Comparison of ENCODE assay signal across 22 mouse cellular contexts in genomic region chr12:56005321-56005720, GRCm38 (mm10).
DNase-seq lines count a peak whose midpoint lies in the region; ATAC-seq lines count a peak whose summit lies in the region.
"Had no signal": no experiment of that assay in that cellular context is flagged by ENCODE, and none has a peak within 500 bp of the region (broad histone marks: within the 10 kb centered on the region; RNA-seq: fewer than 3 reads in every experiment).

No protein-coding gene starts in this region.

- peak; percentile 51 for ATAC-seq in forebrain, embryonic 12.5 days (ENCODE audit: low FRiP score)
- no peak for ATAC-seq in forebrain, embryonic 15.5 days (replicated peaks)
- ATAC-seq in midbrain, embryonic 11.5 days (ENCODE audit: low FRiP score) = peak; percentile 65
- no peak for ATAC-seq in midbrain, embryonic 16.5 days
- ATAC-seq in hindbrain, embryonic 13.5 days (ENCODE audit: low FRiP score) = no peak
- ATAC-seq in activated CD4-positive, CD25-positive, alpha-beta regulatory T cell, adult 4 months = no peak
- ATAC-seq: CD4-positive, CD25-positive, alpha-beta regulatory T cell, adult 4 months; liver, embryonic 12.5 days had no signal

- no peak overlapping the region for H3K4me2 ChIP-seq in forebrain, embryonic 12.5 days
- H3K4me2 ChIP-seq in forebrain, embryonic 15.5 days (replicated peaks) = no peak overlapping the region
- no peak overlapping the region for H3K4me2 ChIP-seq in midbrain, embryonic 11.5 days
- no peak overlapping the region for H3K4me2 ChIP-seq in midbrain, embryonic 16.5 days (ENCODE audit: low read length)
- no peak overlapping the region for H3K4me2 ChIP-seq in hindbrain, embryonic 13.5 days
- H3K4me2 ChIP-seq: limb, embryonic 13.5 days; liver, embryonic 12.5 days had no signal

- H3K9ac ChIP-seq in forebrain, embryonic 12.5 days = no peak overlapping the region
- H3K9ac ChIP-seq in forebrain, embryonic 15.5 days (replicated peaks) = no peak overlapping the region
- H3K9ac ChIP-seq in midbrain, embryonic 11.5 days (ENCODE audit: low read length) = no peak overlapping the region
- H3K9ac ChIP-seq in midbrain, embryonic 16.5 days (ENCODE audit: low read depth, low read length) = no peak overlapping the region
- no peak overlapping the region for H3K9ac ChIP-seq in hindbrain, embryonic 13.5 days
- H3K9ac ChIP-seq: limb, embryonic 13.5 days; liver, embryonic 12.5 days had no signal

- H3K27me3 ChIP-seq in forebrain, embryonic 12.5 days = peaks cover 63% of the 10 kb centered on the region
- H3K27me3 ChIP-seq in forebrain, embryonic 15.5 days = peaks cover 41% of the 10 kb centered on the region
- H3K27me3 ChIP-seq in midbrain, embryonic 11.5 days (ENCODE audit: control insufficient read depth, insufficient read depth, low read length) = no peaks in the 10 kb centered on the region
- no peaks in the 10 kb centered on the region for H3K27me3 ChIP-seq in midbrain, embryonic 16.5 days (ENCODE audit: control insufficient read depth, insufficient read depth, low read depth, low read length)
- H3K27me3 ChIP-seq in hindbrain, embryonic 13.5 days = no peaks in the 10 kb centered on the region
- H3K27me3 ChIP-seq: limb, embryonic 13.5 days; liver, embryonic 12.5 days had no signal

- H3K4me1 ChIP-seq in forebrain, embryonic 12.5 days = peaks cover 16% of the 10 kb centered on the region
- H3K4me1 ChIP-seq in forebrain, embryonic 15.5 days = peaks cover 14% of the 10 kb centered on the region
- 0 out of 2 replicates have a peak, but pooled peaks cover 2% of the 10 kb centered on the region for H3K4me1 ChIP-seq in midbrain, embryonic 11.5 days (ENCODE audit: control insufficient read depth, insufficient read depth, low read length)
- H3K4me1 ChIP-seq in midbrain, embryonic 16.5 days (ENCODE audit: control insufficient read depth, insufficient read depth, low read length) = peaks cover 11% of the 10 kb centered on the region
- peaks cover 10% of the 10 kb centered on the region for H3K4me1 ChIP-seq in hindbrain, embryonic 13.5 days (replicated peaks)
- H3K4me1 ChIP-seq: limb, embryonic 13.5 days; liver, embryonic 12.5 days had no signal

- DNase-seq in midbrain, embryonic 11.5 days (ENCODE audit: low spot score, missing footprints) = no peak
- peak; percentile 49 for DNase-seq in embryo, embryonic 10.5 days (ENCODE audit: low spot score)
- no peak for DNase-seq in adrenal gland, adult 18-20 months (ENCODE audit: low spot score in 2 of 2)
- DNase-seq: adrenal gland, postnatal 36 days; cerebellum, adult 11 months; cerebellum, adult 9-11 months; gastrocnemius, postnatal 14 days; heart, adult 2 months; kidney, adult 18-20 months; kidney, postnatal 4 days; layer of hippocampus, adult 9-11 months; lung, adult 18-20 months; lung, postnatal 10 days; thymus, postnatal 14 days had no signal

- WGBS in forebrain, embryonic 12.5 days = 5% methylated on average over 6 of the region's 6 CpGs
- 3% methylated on average over 6 of the region's 6 CpGs for WGBS in forebrain, embryonic 15.5 days
- 19% methylated on average over 6 of the region's 6 CpGs for WGBS in midbrain, embryonic 11.5 days
- 11% methylated on average over 6 of the region's 6 CpGs for WGBS in midbrain, embryonic 16.5 days
- 8% methylated on average over 6 of the region's 6 CpGs for WGBS in hindbrain, embryonic 13.5 days

- peak overlapping the region; percentile 59; the same call in 1 of the 2 replicates for H3K27ac ChIP-seq in forebrain, embryonic 12.5 days
- H3K27ac ChIP-seq in forebrain, embryonic 15.5 days (replicated peaks) = no peak overlapping the region
- no peak overlapping the region for H3K27ac ChIP-seq in midbrain, embryonic 11.5 days (ENCODE audit: low read depth, low read length)
- no peak overlapping the region for H3K27ac ChIP-seq in midbrain, embryonic 16.5 days (ENCODE audit: low read length)
- H3K27ac ChIP-seq in hindbrain, embryonic 13.5 days = 0 out of 2 replicates have a peak overlapping the region, but pooled peaks have one; percentile 18
- H3K27ac ChIP-seq: heart, adult 2 months; limb, embryonic 13.5 days; liver, embryonic 12.5 days had no signal

- H3K4me3 ChIP-seq in forebrain, embryonic 12.5 days (replicated peaks) = no peak overlapping the region
- H3K4me3 ChIP-seq in forebrain, embryonic 15.5 days = no peak overlapping the region
- H3K4me3 ChIP-seq in midbrain, embryonic 11.5 days (ENCODE audit: low read depth, low read length) = no peak overlapping the region
- H3K4me3 ChIP-seq in midbrain, embryonic 16.5 days (ENCODE audit: low read depth, low read length) = no peak overlapping the region
- no peak overlapping the region for H3K4me3 ChIP-seq in hindbrain, embryonic 13.5 days
- H3K4me3 ChIP-seq: heart, adult 2 months; limb, embryonic 13.5 days; liver, embryonic 12.5 days had no signal

- no peaks in the 10 kb centered on the region for H3K36me3 ChIP-seq in forebrain, embryonic 12.5 days (replicated peaks)
- H3K36me3 ChIP-seq in forebrain, embryonic 15.5 days = no peaks in the 10 kb centered on the region
- no peaks in the 10 kb centered on the region for H3K36me3 ChIP-seq in midbrain, embryonic 11.5 days (ENCODE audit: control insufficient read depth, insufficient read depth, low read length)
- no peaks in the 10 kb centered on the region for H3K36me3 ChIP-seq in midbrain, embryonic 16.5 days (ENCODE audit: control insufficient read depth, insufficient read depth, low read length)
- H3K36me3 ChIP-seq in hindbrain, embryonic 13.5 days = no peaks in the 10 kb centered on the region
- H3K36me3 ChIP-seq: limb, embryonic 13.5 days; liver, embryonic 12.5 days had no signal

- H3K9me3 ChIP-seq in forebrain, embryonic 12.5 days = no peaks in the 10 kb centered on the region
- H3K9me3 ChIP-seq in forebrain, embryonic 15.5 days = no peaks in the 10 kb centered on the region
- no peaks in the 10 kb centered on the region for H3K9me3 ChIP-seq in midbrain, embryonic 11.5 days (ENCODE audit: control insufficient read depth, low read length)
- H3K9me3 ChIP-seq in midbrain, embryonic 16.5 days (replicated peaks; ENCODE audit: control insufficient read depth, low read length, poor library complexity, severe bottlenecking) = no peaks in the 10 kb centered on the region
- H3K9me3 ChIP-seq in hindbrain, embryonic 13.5 days = no peaks in the 10 kb centered on the region
- H3K9me3 ChIP-seq: limb, embryonic 13.5 days; liver, embryonic 12.5 days had no signal

Comparison
In these comparisons a context has a peak if more than half of its experiments do, and no peak if none do; other contexts are left out.
1. ATAC-seq: peak in forebrain, embryonic 12.5 days (single experiment) and midbrain, embryonic 11.5 days (single experiment); none in forebrain, embryonic 15.5 days (single experiment), midbrain, embryonic 16.5 days (single experiment), hindbrain, embryonic 13.5 days (single experiment) and activated CD4-positive, CD25-positive, alpha-beta regulatory T cell, adult 4 months (single experiment).
2. H3K27ac ChIP-seq: peak in forebrain, embryonic 12.5 days (single experiment) and hindbrain, embryonic 13.5 days (single experiment); none in forebrain, embryonic 15.5 days (single experiment), midbrain, embryonic 11.5 days (single experiment) and midbrain, embryonic 16.5 days (single experiment).